Comparison of ENCODE assay signal across 9 mouse cellular contexts in the genomic region with DNA sequence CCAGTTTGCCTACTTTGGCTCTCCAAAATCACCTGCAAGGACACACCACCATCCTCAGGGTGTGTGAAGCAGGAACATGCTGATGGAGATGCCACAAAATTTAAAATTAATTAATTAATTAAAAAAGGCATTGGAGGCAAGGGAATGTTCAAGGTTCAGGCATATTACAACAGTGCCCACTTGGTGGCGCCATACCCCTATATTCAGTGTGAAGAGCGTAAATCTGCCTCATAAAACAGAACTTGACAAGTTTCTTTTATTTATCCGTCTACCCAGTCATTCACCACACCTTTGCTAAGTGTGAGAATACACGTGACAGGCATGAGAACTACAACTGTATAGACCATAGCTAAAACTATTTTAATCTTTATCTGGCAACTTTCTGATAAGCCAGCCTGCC.
A peak's percentile ranks its signal among the peaks of the same experiment; 100 is the strongest.
DNase-seq lines count a peak whose midpoint lies in the region; ATAC-seq and TF ChIP-seq lines count a peak whose summit lies in the region.
"Had no signal": no experiment of that assay in that cellular context is flagged by ENCODE, and none has a peak within 500 bp of the region (broad histone marks: within the 10 kb centered on the region; RNA-seq: fewer than 3 reads in every experiment).

No protein-coding gene starts in this region.

- TF ChIP-seq CTCF in C2C12 (IDR thresholded peaks at IDR 0.05; ENCODE audit: control insufficient read depth, insufficient read depth, insufficient read length) = peak; percentile 40

- H3K27me3 ChIP-seq in C2C12 (ENCODE audit: control insufficient read depth, insufficient read depth, insufficient read length) = no peaks in the 10 kb centered on the region
- H3K27me3 ChIP-seq in forebrain, embryonic 14.5 days (replicated peaks; ENCODE audit: control insufficient read depth, insufficient read depth, low read length) = no peaks in the 10 kb centered on the region
- H3K27me3 ChIP-seq: liver, embryonic 15.5 days had no signal

- H3K9me3 ChIP-seq in forebrain, embryonic 14.5 days (replicated peaks; ENCODE audit: control insufficient read depth, low read length) = no peaks in the 10 kb centered on the region
- H3K9me3 ChIP-seq: liver, embryonic 15.5 days had no signal

- H3K27ac ChIP-seq in forebrain, embryonic 14.5 days (ENCODE audit: low read depth, low read length) = no peak overlapping the region
- H3K27ac ChIP-seq: liver, embryonic 15.5 days had no signal

- no peaks in the 10 kb centered on the region for H3K4me1 ChIP-seq in forebrain, embryonic 14.5 days (ENCODE audit: control insufficient read depth, insufficient read depth, low read length)
- H3K4me1 ChIP-seq: liver, embryonic 15.5 days had no signal

- intact Hi-C loops in heart, postnatal 10 days (cut with DNase I) = loop anchor here (10.0 kb wide), 1 partner anchor 196 kb away; no protein-coding TSS in a partner anchor

- H3K36me3 ChIP-seq in C2C12 (ENCODE audit: control insufficient read depth, insufficient read depth) = no peaks in the 10 kb centered on the region
- H3K36me3 ChIP-seq in forebrain, embryonic 14.5 days (ENCODE audit: control insufficient read depth, insufficient read depth, low read length) = no peaks in the 10 kb centered on the region
- H3K36me3 ChIP-seq: liver, embryonic 15.5 days had no signal

- H3K4me3 ChIP-seq in C2C12 (ENCODE audit: insufficient read depth, poor library complexity, severe bottlenecking) = no peak overlapping the region
- H3K4me3 ChIP-seq in forebrain, embryonic 14.5 days (ENCODE audit: low read depth, low read length) = no peak overlapping the region
- H3K4me3 ChIP-seq: liver, embryonic 15.5 days had no signal

- 22% methylated on average over 4 of the region's 4 CpGs for WGBS in forebrain, embryonic 14.5 days

- no peaks in the 10 kb centered on the region for H3K79me3 ChIP-seq in C2C12 (ENCODE audit: low read depth)

- H3K79me2 ChIP-seq in C2C12 (ENCODE audit: control insufficient read depth, insufficient read depth) = no peaks in the 10 kb centered on the region

- no peak overlapping the region for H3K4me2 ChIP-seq in forebrain, embryonic 14.5 days (ENCODE audit: low read length)
- H3K4me2 ChIP-seq: liver, embryonic 15.5 days had no signal

- H3K9ac ChIP-seq in forebrain, embryonic 14.5 days (ENCODE audit: low read length) = no peak overlapping the region
- H3K9ac ChIP-seq: liver, embryonic 15.5 days had no signal

- peak; percentile 38 to 58 for DNase-seq in heart, postnatal 10 days
- DNase-seq in heart, adult 8-10 months (ENCODE audit: low spot score) = no peak
- peak; percentile 25 for DNase-seq in c-Kit-positive CD71-negative TER-119-negative erythroid progenitor cells, embryonic 14.5 days (ENCODE audit: low read depth)
- peak; percentile 68 for DNase-seq in forebrain, embryonic 14.5 days (ENCODE audit: low spot score)
- peak; percentile 34 for DNase-seq in layer of hippocampus, adult 9-11 months
- no peak for DNase-seq in natural killer cell, adult 2 months (ENCODE audit: low spot score in 2 of 2)

- ATAC-seq in forebrain, embryonic 14.5 days = no peak
- peak; percentile 83 for ATAC-seq in megakaryocyte progenitor cell, adult 5-6 weeks (replicated peaks; ENCODE audit: poor library complexity)

- H3ac ChIP-seq in C2C12 (ENCODE audit: control insufficient read depth, insufficient read length, low read depth) = no peak overlapping the region

TF ChIP-seq in C2C12, 6 proteins besides CTCF, POLR2A, EP300 and RAD21:
- TF ChIP-seq MAX (IDR thresholded peaks at IDR 0.05) (no peak), FOSL1 (IDR thresholded peaks at IDR 0.05; ENCODE audit: insufficient read depth, low read length, poor library complexity, severe bottlenecking) (no peak), USF1 (IDR thresholded peaks at IDR 0.05; ENCODE audit: low read depth) (no peak), MYOG (IDR thresholded peaks at IDR 0.05; ENCODE audit: control insufficient read depth, extremely low read depth, insufficient read length) (no peak), CEBPB (IDR thresholded peaks at IDR 0.05; ENCODE audit: low read depth) (no peak), MYOD1 (IDR thresholded peaks at IDR 0.05; ENCODE audit: control insufficient read depth, insufficient read length, low read depth) (no peak)

Comparison
In these comparisons a context has a peak if more than half of its experiments do, and no peak if none do; other contexts are left out.
1. DNase-seq: peak in heart, postnatal 10 days (2 of 2), c-Kit-positive CD71-negative TER-119-negative erythroid progenitor cells, embryonic 14.5 days (single experiment), forebrain, embryonic 14.5 days (single experiment) and layer of hippocampus, adult 9-11 months (single experiment); none in heart, adult 8-10 months (single experiment) and natural killer cell, adult 2 months (0 of 2).